Mouse (Mus musculus): ENCODE data around the gene Mov10l1.

DNA sequence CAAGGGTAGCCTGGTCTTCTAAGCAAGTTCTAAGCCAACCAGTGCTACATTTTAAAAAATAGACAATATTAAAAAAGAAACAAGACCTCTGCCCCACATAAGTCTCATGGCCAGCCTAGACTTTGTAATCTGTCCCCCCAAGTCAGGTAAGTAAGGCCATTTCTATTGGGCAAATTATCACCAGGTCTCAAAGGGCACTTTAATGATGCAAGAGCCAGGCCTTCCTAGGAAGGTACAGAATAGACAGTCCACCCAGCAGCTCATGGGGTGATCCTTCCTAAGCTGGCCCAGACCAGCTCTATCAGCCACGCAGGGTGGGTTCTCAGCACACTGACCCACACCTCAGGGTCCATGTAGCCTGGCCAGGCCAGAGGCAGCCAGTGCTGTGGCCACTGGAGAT lies 101.2 kb downstream of the Mov10l1 start:
- TF ChIP-seq CTCF (IDR thresholded peaks at IDR 0.05) (no peak), EP300 (IDR thresholded peaks at IDR 0.05) (no peak)
